Mouse (Mus musculus): ENCODE data around the gene Ppp2ca.
"Not testable (repeated sequence)": the region's sequence is repeated elsewhere in the genome, so short reads cannot be mapped to it uniquely, and the experiment has no call there.

Gene Ppp2ca

GRCm38 (mm10) chr11:52130451-52131068 lies 32.1 kb downstream of the Ppp2ca start:
- DNase-seq (ENCODE audit: low read depth, low spot score), result no peak

- not testable (repeated sequence) for DNase-seq (ENCODE audit: low read depth, low spot score)
These were observed 45.2 kb downstream of the Ppp2ca start for GRCm38 (mm10) chr11:52143675-52144074.

GRCm38 (mm10) chr11:52145428-52145827 lies 46.9 kb downstream of the Ppp2ca start, which contains the start of gene Olfr1373:
Gene Olfr1373, minus strand, starts transcription at chr11:52145528.
- DNase-seq (ENCODE audit: low read depth, low spot score), result not testable (repeated sequence)

GRCm38 (mm10) chr11:52163926-52164325 lies 65.4 kb downstream of the Ppp2ca start:
- no peak for DNase-seq (ENCODE audit: low read depth, low spot score)

GRCm38 (mm10) chr11:52167126-52167525 lies 68.6 kb downstream of the Ppp2ca start:
- DNase-seq (ENCODE audit: low read depth, low spot score), result no peak

- DNase-seq (ENCODE audit: low read depth, low spot score), result not testable (repeated sequence)
These were observed 69.4 kb downstream of the Ppp2ca start for GRCm38 (mm10) chr11:52167901-52168302.

- no peak for DNase-seq (ENCODE audit: low read depth, low spot score)
These were observed 70.0 kb downstream of the Ppp2ca start for GRCm38 (mm10) chr11:52168461-52168860.

Measured in WW6 (cell line).